Mouse (Mus musculus): Measurements from ENCODE around the gene Slc34a3.

The Slc34a3 gene

GRCm38 (mm10) chr2:25194486-25195171, 39.5 kb downstream of the Slc34a3 start:
- no peak for DNase-seq (ENCODE audit: low read depth, low spot score)

DNA sequence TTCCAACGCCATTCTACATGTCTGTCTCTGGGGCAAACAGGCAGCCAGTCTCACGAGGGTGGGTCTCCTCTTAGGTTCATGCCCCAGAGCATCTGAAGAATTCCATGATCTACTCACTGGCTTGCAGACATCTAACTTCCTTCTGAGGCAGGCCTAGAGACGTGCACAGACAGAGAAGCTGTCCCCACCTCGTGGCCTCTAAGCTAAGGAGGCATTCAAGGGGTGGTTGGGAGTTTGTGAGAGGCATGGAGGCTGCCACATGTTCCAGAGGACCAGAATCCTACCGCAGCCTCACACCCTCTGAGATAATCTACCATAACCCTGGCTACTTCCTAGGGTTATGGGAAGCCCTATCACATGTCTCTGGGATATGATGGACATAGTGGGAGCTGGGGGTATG, 40.2 kb downstream of the Slc34a3 start:
- no peak for DNase-seq (ENCODE audit: low read depth, low spot score)

GRCm38 (mm10) chr2:25193330-25193770, 40.8 kb downstream of the Slc34a3 start:
- DNase-seq (ENCODE audit: low read depth, low spot score) = peak; percentile 97

DNA sequence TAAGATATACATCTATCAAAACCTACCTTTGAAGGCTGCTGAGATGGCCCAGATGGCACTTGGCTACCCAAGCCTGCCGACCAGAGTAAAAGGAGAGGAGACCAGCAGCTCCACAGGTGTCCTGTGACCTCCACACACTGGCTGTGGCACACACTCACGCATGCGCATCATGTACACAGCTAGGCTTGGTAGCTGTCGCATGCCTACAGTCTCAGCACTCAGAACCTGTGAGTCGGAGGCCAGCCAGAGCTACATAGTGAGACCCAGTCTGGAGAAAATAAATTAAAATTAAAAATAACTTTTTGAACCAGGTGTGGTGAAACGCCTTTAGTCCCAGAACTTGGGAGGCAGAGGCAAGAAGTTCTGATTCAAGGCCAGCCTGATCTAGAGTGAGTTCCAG, 46.3 kb downstream of the Slc34a3 start:
- DNase-seq (ENCODE audit: low read depth, low spot score) = no peak

GRCm38 (mm10) chr2:25186575-25186930, 47.6 kb downstream of the Slc34a3 start:
- DNase-seq (ENCODE audit: low read depth, low spot score) = no peak

DNA sequence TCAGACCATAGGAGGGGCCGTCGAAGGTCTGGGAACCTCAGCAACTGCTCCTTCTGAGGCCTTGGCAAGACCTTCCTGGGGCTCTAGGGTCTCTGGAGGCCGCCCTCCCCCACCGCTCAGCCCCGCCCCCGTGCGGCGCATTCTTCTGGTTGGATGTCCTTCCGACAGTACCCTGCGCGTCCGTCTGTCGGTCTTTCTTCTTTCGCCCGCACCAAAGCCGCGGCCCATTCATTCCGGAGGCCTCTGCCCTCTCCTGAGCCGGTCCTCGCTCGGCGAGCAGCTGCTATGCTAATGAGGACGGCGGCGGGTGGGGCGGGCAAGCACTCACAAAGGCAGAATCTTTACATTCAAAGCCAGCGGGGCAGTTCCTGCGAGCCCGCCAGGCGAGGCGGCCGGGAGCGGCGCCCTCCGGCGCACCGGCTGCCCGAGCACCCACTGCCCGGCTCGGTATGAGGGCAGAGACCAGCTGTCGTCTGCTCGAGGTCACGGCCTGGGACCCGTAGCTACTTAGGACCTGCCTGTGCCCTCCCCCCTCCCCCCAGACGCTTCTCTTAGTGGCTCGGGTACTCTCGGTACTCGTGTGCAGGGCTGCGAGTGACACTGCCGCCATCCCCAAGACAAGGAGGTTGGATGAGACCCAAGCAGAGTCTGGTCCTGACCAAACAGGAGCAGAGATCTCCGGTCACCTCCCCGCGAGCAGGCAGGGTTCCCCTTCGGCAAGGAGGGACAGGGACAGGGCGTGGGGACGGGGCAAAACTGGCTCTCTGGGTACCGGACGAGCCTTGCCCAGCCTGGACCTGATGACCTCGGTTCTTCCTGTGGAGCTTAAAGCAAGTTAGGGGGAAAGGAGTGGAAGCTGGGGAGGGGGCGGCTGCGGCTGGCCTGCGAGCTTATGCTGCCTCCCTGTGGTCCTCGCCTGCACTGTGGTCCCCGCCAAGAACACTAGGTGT, 48.3 kb downstream of the Slc34a3 start:
- peak; percentile 88 for DNase-seq (ENCODE audit: low read depth, low spot score)

DNA sequence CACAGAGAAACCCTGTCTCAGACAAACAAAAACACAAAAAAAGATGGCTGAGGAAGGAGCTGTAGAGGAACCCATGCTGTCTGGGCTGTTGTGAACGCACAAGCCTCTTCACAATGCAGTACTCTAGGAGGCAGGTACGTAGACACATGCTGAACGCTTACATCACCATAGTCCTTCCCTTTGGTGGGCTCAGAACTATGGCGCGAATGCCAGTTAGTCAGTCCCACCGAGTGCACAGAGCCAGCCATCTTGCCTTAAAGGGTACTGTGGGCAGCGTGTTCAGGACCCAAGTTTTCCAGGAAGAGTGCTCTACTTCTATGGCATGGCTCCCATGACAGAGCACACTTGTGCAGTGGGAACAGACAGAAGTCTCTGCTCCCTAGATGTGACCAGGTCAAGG, 49.7 kb downstream of the Slc34a3 start:
- DNase-seq (ENCODE audit: low read depth, low spot score) = no peak

- no peak for DNase-seq (ENCODE audit: low read depth, low spot score)
Measured at GRCm38 (mm10) chr2:25183336-25183735, 50.8 kb downstream of the Slc34a3 start.

- DNase-seq (ENCODE audit: low read depth, low spot score) = no peak
Measured at GRCm38 (mm10) chr2:25182664-25183063, 51.5 kb downstream of the Slc34a3 start.

DNA sequence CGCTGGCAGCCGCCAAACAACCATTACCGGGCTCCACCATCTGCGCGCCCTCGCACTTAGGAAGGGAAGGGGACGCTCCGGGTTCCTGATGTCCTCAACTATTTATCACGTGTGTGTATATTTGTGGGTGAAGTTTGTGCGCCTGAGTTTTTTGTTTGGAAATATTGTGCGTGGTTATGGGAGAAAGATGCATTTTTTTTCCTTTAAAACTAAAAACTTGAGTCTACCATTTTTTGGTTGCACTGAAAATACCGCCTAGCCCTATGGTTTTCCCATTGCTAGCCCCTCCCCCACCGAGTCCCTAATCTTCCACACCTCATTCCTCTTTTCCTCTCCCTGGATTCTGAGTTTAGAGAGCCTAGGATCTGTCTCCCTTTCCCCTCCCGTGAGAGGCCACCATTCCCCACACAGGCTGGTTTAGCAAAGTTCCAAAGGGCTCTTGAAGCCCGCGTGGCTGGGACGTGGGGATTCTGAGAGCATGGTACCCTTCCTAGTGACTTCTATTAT, 52.2 kb downstream of the Slc34a3 start:
- DNase-seq (ENCODE audit: low read depth, low spot score) = peak; percentile 51

DNA sequence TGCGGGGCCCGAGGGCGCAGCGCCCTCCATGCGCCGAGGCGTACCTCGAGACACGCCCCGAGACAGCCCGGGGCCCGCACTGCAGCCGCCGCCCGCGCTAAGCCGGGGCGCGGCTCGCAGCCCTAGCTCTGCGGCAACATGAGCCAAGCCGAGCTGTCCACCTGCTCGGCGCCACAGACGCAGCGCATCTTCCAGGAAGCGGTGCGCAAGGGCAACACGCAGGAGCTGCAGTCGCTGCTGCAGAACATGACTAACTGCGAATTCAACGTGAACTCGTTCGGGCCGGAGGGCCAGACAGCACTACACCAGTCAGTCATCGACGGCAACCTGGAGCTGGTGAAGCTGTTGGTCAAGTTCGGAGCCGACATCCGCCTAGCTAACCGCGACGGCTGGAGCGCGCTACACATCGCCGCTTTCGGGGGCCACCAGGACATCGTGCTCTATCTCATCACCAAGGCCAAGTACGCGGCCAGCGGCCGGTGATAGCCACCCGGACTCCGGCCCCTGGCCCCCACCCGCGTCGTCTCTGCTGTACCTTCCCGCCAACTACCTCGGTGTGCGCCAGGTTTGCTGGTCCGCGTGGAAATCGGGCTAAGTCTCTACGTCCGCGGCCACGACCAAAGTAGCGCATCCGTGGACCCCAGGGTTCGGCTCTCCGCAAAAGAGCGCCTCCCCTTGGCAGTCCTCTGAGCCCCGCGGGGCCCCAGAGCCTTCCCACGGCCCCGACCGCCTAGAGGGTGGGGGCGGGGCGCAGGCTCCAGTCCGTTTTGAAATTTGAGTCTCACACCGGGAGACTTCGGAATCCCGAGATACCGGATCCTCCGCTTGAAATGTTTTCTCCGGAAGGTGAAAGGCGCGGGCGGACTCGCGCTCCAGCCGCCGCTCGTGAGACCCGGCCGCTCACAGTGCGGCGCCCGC, 52.9 kb downstream of the Slc34a3 start:
- peak; percentile 86 for DNase-seq (ENCODE audit: low read depth, low spot score)

DNA sequence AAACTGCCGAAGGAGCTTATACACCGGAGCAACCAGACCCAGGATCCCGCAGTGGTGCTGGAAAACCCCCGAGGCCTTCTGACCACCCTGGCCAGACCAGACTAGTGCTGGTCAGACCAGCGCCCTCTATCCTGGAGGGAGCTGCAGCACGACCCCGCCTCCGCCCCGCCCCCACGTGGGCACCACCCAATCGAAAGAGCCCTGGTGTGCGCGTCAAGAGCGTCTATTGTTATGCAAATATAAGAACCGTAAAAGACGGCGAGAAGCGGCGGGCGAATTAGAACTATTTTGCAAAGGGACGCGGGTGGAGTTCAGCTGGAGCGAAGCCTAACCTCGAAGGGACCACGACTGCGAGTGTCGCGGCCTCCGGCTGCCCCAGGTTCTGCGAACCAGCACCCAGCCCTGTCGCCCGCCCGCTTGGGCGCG, 53.7 kb downstream of the Slc34a3 start, which contains the start of gene Nrarp:
Nrarp (plus strand) TSS at position 281 of the 426 bp plus-strand sequence.
- peak; percentile 97 for DNase-seq (ENCODE audit: low read depth, low spot score)

GRCm38 (mm10) chr2:25179566-25180217, 54.5 kb downstream of the Slc34a3 start:
- DNase-seq (ENCODE audit: low read depth, low spot score) = no peak

All from ZHBTc4 (cell line).